Mouse (Mus musculus) olfactory bulb, adult 2 months (tissue): ENCODE measurements around the gene Eif1.

Experiments
- CTCF ChIP-seq: fragments of 200-500 bp; IDR thresholded peaks from 2 replicates; pipeline ENCODE4 v1.5.1; 2012; ENCODE audit warnings: low read depth, mild to moderate bottlenecking, low read length, moderate library complexity; ENCODE audit not compliant: insufficient read depth
- POLR2A ChIP-seq: fragments of 200-500 bp; IDR thresholded peaks from 2 replicates; pipeline ENCODE4 v1.6.1; 2012; ENCODE audit warnings: mild to moderate bottlenecking, low read depth, low read length, moderate library complexity; ENCODE audit not compliant: insufficient read depth

DNA sequence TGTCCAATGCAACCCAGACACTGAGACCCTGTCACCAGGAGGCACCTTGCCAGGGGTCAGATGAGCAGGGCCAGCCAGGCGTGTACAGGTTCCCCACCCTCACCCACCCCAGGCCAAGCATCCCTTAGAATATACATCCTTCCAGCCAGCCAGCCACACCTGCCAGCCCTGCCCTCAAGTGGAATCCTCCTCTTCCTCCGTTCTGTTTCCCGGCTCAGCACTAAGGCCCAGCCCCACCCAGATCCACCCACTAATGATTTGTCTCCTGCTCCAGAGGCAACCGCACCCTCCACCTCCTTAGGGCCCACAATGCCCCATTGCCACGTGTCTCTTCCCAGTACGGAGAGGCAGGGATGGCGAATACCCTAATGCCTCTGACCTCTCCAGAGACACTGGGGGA lies 45.0 kb upstream of the Eif1 start:
- TF ChIP-seq CTCF (no peak), POLR2A (no peak)
